Mouse (Mus musculus) T-helper 17 cell (primary cell): Measurements from ENCODE around the gene Mgll.

ENCODE experiments used
- in situ Hi-C, 2 experiments: fragments of 300-600 bp; cut with MboI, MseI; formaldehyde crosslinking; loops; 1 replicate in 1 of 2; 2 replicates in 1 of 2; pipeline ENCODE4 v1.15.1; 2025; ENCODE audit warnings: high pct_unique_total_duplicates in 2 of 2

Mgll gene

GRCm38 (mm10) chr6:88767740-88768139 is 43.5 kb downstream of the Mgll start:
- in situ Hi-C loops: no loop called here

- in situ Hi-C loops: no loop called here
These were observed 45.5 kb downstream of the Mgll start for GRCm38 (mm10) chr6:88769723-88770122.

- in situ Hi-C loops: no loop called here
These were observed 46.2 kb downstream of the Mgll start for GRCm38 (mm10) chr6:88770300-88770904.

GRCm38 (mm10) chr6:88770981-88771380 is 46.8 kb downstream of the Mgll start:
- in situ Hi-C loops: no loop called here

GRCm38 (mm10) chr6:88772041-88772440 is 47.8 kb downstream of the Mgll start:
- in situ Hi-C loops: no loop called here

GRCm38 (mm10) chr6:88774055-88774454 is 49.8 kb downstream of the Mgll start:
- in situ Hi-C loops: no loop called here

- in situ Hi-C loops: no loop called here
These were observed 51.1 kb downstream of the Mgll start for GRCm38 (mm10) chr6:88775267-88775666.

GRCm38 (mm10) chr6:88776336-88776923 is 52.2 kb downstream of the Mgll start:
- in situ Hi-C loops: no loop called here

GRCm38 (mm10) chr6:88776964-88777363 is 52.8 kb downstream of the Mgll start:
- in situ Hi-C loops: no loop called here

GRCm38 (mm10) chr6:88778047-88778688 is 54.0 kb downstream of the Mgll start:
- in situ Hi-C loops: no loop called here

GRCm38 (mm10) chr6:88779755-88780154 is 55.5 kb downstream of the Mgll start:
- in situ Hi-C loops: no loop called here

- in situ Hi-C loops: no loop called here
These were observed 57.7 kb downstream of the Mgll start for GRCm38 (mm10) chr6:88781919-88782318.

- in situ Hi-C loops: no loop called here
These were observed 58.8 kb downstream of the Mgll start for GRCm38 (mm10) chr6:88782981-88783397.

- in situ Hi-C loops: no loop called here
These were observed 60.5 kb downstream of the Mgll start for GRCm38 (mm10) chr6:88784691-88785173.

- in situ Hi-C loops: no loop called here
These were observed 61.1 kb downstream of the Mgll start for GRCm38 (mm10) chr6:88785331-88785730.

GRCm38 (mm10) chr6:88785781-88786542 is 61.8 kb downstream of the Mgll start:
- in situ Hi-C loops: no loop called here

GRCm38 (mm10) chr6:88786732-88787445 is 62.7 kb downstream of the Mgll start:
- in situ Hi-C loops: no loop called here

- in situ Hi-C loops: no loop called here
These were observed 63.3 kb downstream of the Mgll start for GRCm38 (mm10) chr6:88787496-88787895.

- in situ Hi-C loops: no loop called here
These were observed 64.0 kb downstream of the Mgll start for GRCm38 (mm10) chr6:88788219-88788618.

- in situ Hi-C loops: loop anchor here (5.0 to 10.0 kb wide), 2 partner anchors 49 to 846 kb away; no protein-coding TSS in a partner anchor
These were observed 67.1 kb downstream of the Mgll start for GRCm38 (mm10) chr6:88791299-88791698.

- in situ Hi-C loops: loop anchor here (5.0 to 10.0 kb wide), 2 partner anchors 50 to 847 kb away; no protein-coding TSS in a partner anchor
These were observed 68.0 kb downstream of the Mgll start for GRCm38 (mm10) chr6:88792147-88792691.
